Mouse (Mus musculus) brain, embryonic 14.5 days (tissue): ENCODE results near the gene Atp6v1f.

Experiments
- CTCF ChIP-seq: fragments of 200-500 bp; IDR thresholded peaks from 2 replicates; pipeline ENCODE4 v1.5.1; 2012; ENCODE audit warnings: inconsistent platforms, mild to moderate bottlenecking, moderate library complexity, borderline replicate concordance; ENCODE audit not compliant: insufficient read depth, insufficient read length; ENCODE audit errors: extremely low read depth
- POLR2A ChIP-seq: fragments of 200-500 bp; IDR thresholded peaks from 2 replicates; pipeline ENCODE4 v1.6.1; 2012; ENCODE audit warnings: mild to moderate bottlenecking, inconsistent platforms, borderline replicate concordance; ENCODE audit not compliant: poor library complexity, insufficient read depth, insufficient read length, severe bottlenecking; ENCODE audit errors: extremely low read depth

DNA sequence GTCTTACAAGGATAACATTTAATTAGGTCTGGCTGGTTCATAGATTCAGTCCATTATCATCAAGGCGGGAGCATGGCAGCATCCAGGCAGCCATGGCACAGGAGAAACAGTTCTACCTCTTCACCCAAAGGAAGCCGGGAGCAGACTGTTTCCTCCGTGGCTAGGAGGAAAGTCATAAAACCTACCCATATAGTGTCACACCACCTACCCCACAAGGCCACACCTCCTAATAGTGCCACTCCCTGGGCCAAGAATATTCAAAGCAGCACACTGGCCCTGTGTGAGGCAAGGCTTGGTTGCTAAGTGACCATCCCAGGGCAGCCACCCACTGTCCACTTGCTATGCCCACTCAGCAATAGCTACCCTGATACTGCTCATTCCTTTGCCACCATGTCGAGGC lies 3.6 kb downstream of the Atp6v1f start, which contains the start of gene Atp6v1fnb:
- TF ChIP-seq POLR2A (no peak), CTCF (no peak)
